Mouse (Mus musculus): ENCODE data around the gene Thsd4.
"Not testable (repeated sequence)": the region's sequence is repeated elsewhere in the genome, so short reads cannot be mapped to it uniquely, and the experiment has no call there.

Thsd4 gene

DNA sequence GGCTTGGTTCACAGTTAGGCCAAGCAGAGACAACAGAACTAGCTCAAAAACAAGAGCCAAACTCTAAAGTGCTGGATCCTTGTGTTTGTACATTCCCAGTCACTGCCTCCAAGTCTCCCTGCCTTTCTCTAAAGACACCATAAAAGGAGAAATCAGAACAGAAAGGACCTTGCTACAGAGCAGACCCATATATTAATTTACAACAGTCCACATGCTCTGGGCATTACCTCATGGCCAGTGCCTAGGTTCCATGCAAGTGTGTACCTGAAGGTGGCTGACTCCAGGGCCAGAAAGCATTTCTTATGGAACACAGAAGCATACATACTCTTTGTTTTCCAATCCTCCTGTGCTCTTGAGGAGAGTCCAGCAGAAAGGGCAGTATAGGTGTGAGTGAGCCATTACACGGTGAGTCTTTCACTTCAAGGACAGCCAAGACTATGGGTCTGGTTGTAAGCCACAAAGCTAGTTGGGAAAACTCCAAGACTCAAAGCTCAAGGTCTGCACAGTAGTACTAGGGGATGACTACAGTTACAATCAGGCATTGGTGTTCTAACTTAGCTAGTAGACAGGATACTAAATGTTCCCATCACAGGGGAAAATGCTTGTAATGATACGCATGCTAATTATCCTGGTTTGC lies 216.5 kb downstream of the Thsd4 start:
- no peak for DNase-seq

DNA sequence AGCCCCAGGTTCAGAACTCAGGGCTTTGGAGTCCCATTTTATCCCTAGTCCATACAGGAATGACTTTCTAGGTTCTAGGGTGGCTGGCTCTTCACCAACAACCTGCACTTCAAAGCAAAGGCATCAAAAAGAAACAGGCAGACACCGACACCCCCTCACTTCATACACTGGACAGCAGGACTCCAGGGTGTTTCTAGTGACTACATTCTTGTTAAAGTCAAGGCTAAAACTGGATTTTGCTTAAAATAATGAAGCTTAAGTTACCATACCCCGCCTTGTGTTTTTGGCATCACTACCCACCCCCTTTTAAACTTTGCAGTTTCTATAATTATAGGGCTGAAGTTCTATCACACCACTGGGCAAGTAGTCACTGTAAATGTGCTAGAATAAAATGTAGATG lies 225.6 kb downstream of the Thsd4 start:
- DNase-seq, result no peak

DNA sequence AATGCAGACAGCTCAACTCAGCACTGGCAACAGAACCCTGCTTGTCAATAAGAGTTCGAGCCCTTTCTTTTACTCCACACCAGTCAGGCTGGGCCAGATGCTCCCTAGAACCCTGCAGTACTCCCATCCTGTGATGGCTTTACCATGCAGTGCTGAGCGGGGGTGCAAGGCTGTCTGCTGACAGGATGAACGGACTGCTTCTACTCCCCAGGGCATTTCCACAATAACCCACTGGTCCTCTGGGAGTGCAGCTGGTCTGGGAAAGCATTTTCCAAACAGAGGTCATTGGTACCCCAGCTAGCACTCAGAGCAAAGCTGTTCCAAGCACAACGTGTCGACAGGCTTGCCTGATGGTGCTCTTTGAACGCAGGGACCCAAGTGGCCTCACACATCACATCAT lies 226.6 kb downstream of the Thsd4 start:
- no peak for DNase-seq

DNA sequence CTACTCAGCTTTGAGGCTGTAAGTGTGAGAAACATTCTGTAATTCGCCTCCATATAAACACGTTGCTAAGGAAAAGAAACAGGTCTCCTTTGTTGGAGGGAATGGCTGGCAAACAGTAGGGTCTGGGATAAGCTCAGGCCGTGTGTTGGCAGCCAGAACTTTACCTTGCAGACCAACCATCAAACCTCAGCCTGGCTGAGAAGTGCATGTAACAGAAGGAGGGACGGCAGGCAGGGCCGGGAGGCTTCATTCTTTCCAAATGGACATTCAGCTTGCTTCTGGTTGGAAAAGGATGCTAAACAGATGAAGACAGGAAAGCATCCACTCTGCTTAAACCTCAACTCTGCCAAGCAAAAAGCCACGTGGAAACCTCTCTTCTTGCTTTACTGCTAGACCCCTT lies 228.7 kb downstream of the Thsd4 start:
- DNase-seq, result no peak

DNA sequence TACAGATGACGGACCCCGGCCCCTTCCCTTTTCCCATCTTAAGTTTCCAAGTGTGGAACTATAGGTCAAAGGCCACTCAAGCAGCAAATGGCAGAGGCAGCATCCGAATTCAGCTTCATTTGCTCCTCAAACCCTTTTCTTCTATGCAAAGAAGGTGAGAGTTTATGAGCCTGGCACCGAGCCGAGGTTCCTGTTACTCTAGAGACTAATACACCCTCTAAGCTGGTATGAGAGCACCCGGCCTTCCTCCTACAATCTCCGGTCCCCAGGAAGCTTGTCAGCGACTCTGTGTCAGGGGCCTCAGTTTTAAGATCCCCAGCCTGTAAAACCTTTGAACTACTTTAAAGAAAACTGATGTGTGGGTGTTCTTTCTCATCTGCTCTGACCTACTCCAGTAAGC lies 231.1 kb downstream of the Thsd4 start:
- no peak for DNase-seq

DNA sequence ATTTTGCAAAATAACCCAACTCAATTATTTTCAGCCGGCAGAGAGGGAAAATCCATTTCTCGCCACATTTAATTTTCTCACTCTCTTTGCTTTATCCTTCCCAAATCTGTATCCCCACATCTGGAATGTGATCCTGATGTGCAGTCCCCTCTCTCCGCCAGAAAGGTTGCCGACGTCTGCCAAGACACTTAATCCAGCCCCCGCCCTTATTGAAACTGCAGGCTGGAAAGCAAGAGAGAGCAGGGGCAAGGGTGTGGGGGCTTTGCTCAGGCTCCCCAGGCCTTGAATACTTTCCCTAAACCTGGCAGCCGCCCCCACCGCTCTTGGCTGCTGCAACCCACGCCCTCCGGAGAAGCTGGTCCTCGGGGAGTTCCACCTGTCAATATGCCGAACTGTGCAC lies 233.1 kb downstream of the Thsd4 start:
- DNase-seq, result no peak

DNA sequence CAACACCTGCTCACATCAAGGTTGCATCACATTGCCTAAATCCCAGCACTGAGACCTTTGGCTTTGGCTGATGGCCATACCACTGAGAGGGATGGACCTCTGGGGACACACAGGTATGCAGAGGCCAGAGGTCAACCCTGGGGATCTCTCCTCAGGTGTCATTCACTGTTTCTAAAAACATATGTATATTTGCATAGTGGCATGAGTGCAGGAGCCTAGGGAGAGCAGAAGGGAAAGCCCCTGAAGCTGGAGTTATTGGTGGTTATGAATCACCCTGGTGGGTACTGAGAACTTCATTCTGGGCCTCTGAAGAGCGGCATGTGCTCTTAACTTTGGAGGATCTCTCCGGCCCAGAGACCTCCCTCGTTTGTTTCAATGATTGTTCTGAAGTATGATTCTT lies 235.5 kb downstream of the Thsd4 start:
- DNase-seq, result no peak

DNA sequence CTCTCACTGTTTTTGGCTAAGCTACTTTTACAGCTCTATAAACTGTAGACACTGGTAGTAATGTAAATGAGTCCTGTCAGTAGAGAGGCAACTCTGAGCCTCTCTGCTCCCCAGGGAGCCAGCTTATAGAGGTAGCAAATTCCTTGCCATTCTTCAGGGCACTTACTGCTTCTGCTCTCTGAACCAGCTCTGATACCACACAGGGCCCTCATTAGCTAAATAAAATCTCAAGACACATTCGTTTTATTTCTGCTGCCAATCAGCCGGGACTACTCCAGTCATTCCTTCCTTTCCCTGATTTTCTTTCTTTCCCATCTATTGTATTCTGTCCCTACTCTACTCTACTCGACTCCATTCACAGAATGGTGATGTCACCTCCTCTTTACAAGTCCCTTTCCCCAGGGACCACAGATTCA lies 236.8 kb downstream of the Thsd4 start:
- DNase-seq, result no peak

DNA sequence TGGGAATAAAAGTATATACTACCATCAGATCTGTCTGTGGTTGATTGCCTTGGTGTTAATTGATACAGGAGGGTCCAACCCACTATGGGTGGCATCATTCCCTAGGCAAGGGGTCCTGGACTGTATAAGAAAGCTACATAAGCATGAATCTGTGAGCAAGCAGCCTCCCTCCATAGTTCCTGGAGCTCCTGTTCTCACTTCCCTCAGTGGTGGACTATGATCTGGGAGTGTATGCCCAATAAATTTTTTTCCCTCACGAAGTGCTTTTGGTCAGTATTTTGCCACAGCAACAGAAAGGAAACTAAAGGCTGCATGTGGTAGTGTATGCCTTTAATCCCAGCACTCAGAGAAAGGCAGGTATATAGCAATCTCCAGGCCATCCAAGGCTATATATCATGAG lies 237.5 kb downstream of the Thsd4 start:
- no peak for DNase-seq

DNA sequence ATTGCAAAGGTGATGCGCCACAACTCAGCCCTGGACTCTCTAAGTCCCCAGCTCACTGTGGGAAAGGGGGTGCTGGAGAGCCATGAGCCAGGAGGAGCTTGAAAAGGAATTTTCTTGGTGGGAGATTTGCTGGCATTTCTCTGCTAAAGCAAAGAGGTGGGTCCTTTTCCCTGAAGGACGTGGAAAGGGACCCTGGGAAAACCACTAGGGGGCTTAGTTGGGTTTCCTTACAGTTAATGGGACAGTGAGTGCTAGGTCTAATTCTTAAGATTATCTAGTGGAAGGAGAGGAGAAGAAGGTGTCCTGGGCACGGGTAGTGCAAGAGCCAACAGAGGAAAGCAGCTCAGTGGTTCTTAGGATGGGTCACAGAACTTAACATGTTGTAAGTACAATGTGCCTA lies 238.3 kb downstream of the Thsd4 start:
- DNase-seq, result no peak

DNA sequence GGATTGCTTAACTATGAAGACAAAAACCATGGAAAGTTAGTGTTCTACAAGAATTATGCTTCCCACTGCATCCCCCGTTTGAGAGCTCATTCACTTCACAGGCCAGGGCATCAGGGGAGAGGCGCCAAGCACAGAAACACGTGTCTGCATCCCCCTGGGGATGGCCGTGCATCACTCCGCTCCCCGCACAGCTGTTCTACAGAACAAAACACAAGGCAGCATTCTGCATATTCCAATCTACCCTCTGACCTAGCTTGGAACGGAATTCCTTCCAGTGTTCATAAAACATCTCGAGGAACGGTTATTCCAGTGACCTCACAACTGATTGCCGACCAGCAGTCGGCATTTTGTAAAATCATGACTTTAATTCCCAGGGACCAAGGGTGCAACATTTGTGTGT lies 240.6 kb downstream of the Thsd4 start:
- no peak for DNase-seq

DNA sequence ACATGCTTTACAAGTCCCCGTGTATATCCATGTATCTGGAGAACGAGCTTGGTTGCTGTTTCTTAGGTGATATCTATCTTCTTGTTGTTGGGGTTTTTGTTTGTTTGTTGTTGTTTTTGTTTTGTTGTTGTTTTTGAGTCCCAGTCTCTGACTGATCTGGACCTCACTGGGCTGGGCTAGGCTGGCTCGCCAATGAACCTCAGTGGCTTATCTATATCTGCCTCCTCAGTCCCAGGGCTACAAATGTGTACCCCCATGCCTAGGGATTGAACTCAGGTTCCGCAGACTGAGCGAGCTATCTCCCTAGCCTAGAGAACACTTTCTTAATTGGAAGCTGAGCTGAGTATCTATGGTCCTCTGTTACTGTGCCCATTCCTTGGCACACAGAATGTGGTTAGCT lies 241.1 kb downstream of the Thsd4 start:
- no peak for DNase-seq

DNA sequence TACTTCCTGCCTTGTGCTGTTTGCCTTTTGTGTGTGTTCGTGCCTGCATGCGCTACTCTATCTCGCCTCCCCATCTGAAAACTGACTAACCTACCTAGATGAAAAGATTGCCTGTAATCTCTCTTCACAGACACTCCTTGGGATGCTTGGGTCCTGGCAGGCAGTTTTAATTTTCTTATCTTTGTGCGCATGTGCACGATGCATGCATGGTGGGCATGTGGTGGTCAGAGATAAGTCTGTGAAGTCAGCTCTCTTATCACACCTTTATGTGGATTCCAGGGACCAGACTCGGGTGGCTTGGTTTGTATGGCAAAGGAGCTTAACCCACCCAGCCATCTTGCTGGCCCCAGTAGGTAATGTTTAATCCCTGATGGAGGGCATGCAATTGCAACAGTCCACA lies 242.3 kb downstream of the Thsd4 start:
- DNase-seq, result no peak

DNA sequence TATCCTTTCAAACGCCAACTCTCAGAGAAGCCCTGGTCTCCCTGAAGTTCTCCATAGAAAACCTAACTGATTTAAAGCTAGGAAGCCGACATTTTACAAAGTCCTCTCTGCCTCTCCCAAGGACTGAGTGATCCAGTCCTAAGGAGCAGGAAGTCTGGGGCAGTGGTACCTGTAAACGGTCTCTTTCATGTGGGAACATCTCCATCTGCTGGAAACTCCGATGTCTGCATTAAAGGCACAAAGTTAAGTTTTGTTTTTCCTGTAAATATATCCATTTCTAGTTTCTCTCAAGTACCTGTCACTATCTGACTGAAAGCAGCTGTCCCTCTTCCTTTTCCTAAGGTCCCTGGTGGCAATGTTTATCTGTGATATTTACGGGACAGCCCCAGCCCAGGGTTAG lies 245.5 kb downstream of the Thsd4 start:
- no peak for DNase-seq

DNA sequence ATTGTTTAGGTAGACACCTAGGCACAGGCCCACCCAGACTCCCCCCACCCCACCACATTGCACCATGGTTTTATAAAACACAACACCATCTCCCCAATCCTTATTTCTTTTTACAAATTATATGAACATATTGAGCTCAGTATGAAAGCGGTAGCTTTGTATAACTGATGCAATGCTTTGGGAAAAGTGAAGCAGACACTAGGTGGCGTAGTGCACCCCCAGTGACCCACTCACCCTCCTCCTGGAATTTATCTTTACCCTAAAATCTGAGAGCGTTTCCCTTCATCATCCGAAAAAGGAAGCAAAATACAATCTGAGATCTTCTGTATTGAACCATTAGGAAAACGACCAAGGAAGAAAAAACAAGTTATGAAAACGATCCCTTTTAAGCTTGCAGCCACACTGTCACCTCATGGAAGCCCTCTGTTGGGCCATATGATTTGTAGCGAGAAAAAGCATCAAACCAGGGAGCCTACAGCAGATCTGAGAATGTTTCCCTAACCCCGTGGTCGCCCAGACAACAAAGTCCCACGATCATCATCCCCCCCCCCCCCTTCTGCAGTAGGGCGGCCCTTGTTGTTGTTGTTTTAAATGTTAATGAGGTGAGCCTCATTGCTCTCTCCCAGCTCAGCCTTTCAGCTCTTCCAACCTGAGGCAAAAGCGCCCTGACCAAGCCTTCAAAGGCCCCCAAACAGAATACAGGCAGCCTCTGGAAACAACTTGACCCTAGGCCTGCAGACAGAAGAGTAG lies 246.3 kb downstream of the Thsd4 start:
- no peak for DNase-seq

DNA sequence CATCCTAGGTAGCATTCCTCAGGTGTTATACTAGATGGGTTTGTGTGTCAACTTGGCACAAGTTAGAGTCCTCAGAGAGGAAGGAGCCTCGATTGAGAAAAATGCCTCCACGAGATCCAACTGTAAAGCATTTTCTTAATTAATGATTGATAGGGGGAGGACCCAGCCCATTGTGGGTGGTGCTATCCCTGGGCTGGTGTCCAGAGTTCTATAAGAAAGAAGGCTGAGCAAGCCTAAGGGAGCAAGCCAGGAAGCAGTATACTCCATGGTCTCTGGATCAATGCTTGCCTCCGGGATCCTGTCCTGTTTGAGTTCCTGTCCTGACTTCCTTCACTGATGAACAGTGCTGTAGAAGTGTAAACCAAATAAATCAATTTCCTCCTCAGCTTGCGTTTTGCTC lies 247.3 kb downstream of the Thsd4 start:
- no peak for DNase-seq

DNA sequence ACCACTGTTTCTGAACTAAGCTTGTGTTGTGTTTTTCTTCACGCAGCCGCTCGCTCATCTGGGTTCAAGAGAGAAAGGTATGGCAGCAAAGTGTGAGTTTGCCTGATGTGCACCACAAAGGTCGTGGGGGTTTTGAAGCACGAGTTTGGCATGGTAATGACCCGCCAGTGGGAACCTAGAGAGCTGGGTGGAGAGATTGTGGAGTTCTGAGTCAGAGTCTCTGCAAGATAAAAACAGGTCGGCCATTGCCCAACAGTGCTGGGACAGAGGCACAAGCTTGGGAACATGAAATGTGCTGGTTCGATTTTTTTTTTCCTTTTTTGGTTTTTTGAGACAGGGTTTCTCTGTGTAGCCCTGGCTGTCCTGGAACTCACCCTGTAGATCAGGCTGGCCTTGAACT lies 249.5 kb downstream of the Thsd4 start:
- not testable (repeated sequence) for DNase-seq

DNA sequence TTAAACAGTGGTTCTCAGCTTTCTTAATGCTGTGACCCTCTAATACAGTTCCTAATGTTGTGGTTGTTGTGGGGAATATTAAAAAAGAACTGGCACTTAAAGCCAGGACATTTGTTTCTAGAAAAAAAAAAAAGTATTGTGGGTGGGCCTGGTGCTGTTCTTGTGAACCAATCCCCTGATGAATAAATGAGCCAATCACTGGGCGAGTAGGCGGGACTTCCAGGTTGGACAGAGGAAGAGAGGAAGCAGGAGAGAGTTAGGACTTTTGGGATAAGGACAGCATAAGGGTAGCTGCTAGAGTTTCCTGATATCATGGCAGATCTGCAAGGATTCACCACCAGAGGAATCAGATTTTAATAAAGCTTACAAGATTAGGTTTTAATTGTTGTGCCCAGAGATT lies 249.9 kb downstream of the Thsd4 start:
- no peak for DNase-seq

DNA sequence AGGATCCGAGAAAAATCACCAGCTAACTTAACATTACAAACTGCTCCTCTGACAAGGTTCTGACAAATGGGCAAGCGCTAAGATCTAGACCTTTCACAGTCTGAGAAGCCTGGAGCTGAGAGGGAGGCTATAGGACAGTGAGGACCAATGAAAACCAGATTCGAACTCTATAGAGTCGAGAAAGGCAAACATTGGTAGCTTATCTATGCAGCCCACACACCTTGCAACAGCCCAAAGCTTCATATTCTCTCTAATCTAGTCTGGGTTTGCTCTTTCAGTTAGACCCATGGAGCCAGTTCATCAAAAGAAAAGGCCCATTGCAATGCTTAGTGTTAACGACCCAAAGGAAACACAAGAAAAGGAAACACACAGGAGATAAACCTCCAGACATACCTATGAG lies 252.0 kb downstream of the Thsd4 start:
- DNase-seq, result no peak

DNA sequence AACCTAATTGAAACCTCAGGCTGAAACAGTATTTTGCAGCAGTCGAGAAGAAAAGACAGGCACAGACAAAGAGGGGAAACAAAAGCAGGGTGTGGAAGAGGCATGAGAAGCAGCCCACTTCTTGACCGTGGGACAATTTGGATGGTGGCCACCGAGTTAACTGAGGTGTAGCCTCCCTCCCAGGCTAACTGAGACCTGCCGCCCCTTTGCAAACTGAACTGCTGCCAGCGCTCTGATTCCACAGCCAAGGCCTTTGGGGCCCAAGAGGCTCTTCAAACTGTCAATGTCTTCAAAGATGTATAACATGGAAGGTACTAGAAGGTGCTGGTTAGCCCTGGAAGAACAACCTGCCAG lies 254.6 kb downstream of the Thsd4 start:
- no peak for DNase-seq

DNA sequence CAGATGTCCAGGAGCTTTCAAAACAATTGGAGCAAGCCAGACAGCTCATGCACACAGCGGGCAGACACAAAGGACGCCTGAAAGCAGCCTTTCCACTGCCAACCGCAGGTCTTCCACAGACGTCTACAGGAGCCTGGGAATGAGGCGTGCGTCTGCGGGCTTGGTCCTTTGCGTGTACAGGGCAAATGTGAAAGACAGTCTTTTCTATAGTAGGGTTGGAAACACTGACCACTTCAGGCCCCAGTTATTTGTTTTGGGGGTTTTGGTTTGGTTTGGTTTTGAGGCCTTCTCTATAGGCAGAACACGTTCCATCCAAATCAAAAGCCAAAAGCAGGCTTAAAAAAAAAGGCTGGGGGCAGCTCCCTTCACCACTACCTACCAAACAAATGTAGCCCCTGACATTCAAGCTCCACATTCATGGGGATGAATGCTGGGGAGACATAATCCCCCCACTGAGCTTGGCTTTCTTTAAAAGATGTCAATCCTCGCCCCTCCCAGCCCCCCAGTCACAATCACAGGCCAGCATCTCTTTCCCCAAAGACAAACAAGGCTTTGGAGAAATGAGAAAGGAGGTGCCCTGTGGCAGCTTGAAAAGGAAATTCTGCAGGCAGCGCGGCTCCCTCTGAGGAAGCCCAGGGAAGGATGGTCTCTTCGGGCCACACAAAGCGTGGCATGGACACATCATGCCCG lies 255.1 kb downstream of the Thsd4 start:
- DNase-seq, result no peak

DNA sequence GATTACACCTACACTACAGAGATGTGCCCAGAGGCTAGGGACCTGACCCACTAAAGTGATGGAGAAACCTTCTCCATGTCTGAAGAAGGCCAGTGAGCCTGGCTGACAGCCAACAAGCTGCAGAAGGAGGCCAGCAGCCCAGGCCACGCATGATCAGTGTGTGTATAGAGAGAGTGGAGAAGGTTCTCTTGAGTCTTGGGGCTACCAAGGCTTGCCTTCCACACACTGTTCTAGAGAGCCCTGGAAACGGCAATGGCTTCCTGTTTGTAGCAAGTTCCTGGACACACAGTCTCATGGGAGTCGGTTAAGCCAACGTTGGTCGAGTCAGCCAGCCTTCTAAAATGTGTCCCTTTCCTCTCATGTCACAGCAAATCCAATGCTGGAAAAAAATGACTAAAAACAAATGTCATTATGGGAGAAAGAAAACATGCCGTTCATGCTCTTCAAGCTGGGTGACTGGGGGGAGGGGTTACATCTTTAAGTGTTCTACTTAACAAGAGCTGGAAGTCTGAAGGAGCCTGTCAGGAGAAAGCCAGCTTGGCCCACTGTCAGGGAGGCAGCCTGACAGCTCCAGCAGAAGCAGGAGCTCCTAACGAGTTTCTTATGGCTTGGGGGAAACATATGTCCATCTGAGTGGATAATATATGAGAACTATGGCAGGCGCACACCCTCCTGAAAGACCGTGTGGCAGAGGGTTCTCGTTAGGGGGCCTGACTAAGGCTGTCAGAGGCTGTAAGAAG lies 257.1 kb downstream of the Thsd4 start:
- DNase-seq, result no peak

DNA sequence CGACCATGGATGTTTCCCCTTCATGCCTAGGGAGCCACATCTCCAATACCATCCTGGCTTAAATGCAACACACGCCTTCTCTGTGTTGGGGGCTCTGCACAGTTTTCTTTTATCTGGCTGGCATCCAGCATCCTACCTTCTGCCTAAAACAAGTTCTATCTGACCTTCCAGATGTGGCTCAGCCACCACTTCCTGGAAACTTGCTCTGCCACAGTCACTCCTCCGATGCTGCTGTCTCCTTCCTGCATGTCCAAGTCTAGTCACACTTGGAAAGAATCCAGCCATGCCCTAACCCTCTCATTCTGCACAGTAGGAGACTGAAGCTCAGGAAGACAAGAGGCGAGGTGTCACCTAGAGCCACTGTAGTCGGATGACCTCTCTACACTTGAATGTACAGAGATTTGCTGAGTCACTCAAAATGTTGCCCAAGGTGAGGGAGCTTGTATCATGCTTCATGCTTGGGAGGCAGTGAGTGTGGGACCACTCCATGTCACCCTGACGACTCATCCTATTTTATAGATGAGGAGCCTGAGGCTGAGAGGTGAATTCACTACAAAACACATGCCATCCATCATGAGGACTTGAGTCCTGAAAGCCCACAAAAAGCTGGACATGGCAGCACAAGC lies 259.2 kb downstream of the Thsd4 start:
- no peak for DNase-seq
